ENCODE assay signal across 24 mouse cellular contexts in genomic region chr11:118811404-118811803, GRCm38 (mm10).
A peak's percentile ranks its signal among the peaks of the same experiment; 100 is the strongest.
DNase-seq lines count a peak whose midpoint lies in the region; TF ChIP-seq lines count a peak whose summit lies in the region.
"Had no signal": no experiment of that assay in that cellular context is flagged by ENCODE, and none has a peak within 500 bp of the region (broad histone marks: within the 10 kb centered on the region; RNA-seq: fewer than 3 reads in every experiment).

No protein-coding gene starts in this region.

- H3K4me1 ChIP-seq in midbrain, embryonic 10.5 days = peaks cover 3% of the 10 kb centered on the region; the same call in 1 of the 2 replicates
- H3K4me1 ChIP-seq: embryonic facial prominence, embryonic 13.5 days; heart, embryonic 13.5 days had no signal

- 93% methylated on average over 7 of the region's 7 CpGs for WGBS in midbrain, embryonic 10.5 days

- H3K9me3 ChIP-seq in midbrain, embryonic 10.5 days (replicated peaks) = no peaks in the 10 kb centered on the region
- H3K9me3 ChIP-seq: embryonic facial prominence, embryonic 10.5 days; embryonic facial prominence, embryonic 13.5 days; forebrain, embryonic 12.5 days; forebrain, embryonic 15.5 days; heart, embryonic 10.5 days; heart, embryonic 13.5 days had no signal

- no peak for TF ChIP-seq CTCF in layer of hippocampus, adult 2 months (conservative IDR thresholded peaks at IDR 0.05)

- H3K36me3 ChIP-seq in midbrain, embryonic 10.5 days = no peaks in the 10 kb centered on the region
- H3K36me3 ChIP-seq: embryonic facial prominence, embryonic 10.5 days; embryonic facial prominence, embryonic 13.5 days; forebrain, embryonic 12.5 days; forebrain, embryonic 15.5 days; heart, embryonic 10.5 days; heart, embryonic 13.5 days had no signal

- H3K4me3 ChIP-seq in layer of hippocampus, adult 2 months = no peak overlapping the region
- no peak overlapping the region for H3K4me3 ChIP-seq in midbrain, embryonic 10.5 days
- H3K4me3 ChIP-seq: embryonic facial prominence, embryonic 10.5 days; embryonic facial prominence, embryonic 13.5 days; erythroblast, embryonic 14.5 days; forebrain, embryonic 12.5 days; forebrain, embryonic 15.5 days; heart, adult 2 months; heart, embryonic 10.5 days; heart, embryonic 13.5 days had no signal

- H3K27me3 ChIP-seq in midbrain, embryonic 10.5 days (ENCODE audit: low read depth, poor library complexity, severe bottlenecking) = no peaks in the 10 kb centered on the region
- H3K27me3 ChIP-seq: embryonic facial prominence, embryonic 13.5 days; forebrain, embryonic 12.5 days; forebrain, embryonic 15.5 days had no signal

- peak; percentile 59 to 69 for DNase-seq in cerebellum, adult 18-20 months
- no peak for DNase-seq in cerebellum, adult 8-10 months
- DNase-seq in layer of hippocampus, adult 2 months (ENCODE audit: low spot score in 2 of 2) = no peak
- no peak for DNase-seq in layer of hippocampus, adult 9-11 months
- DNase-seq in cerebellum, postnatal 25 days = peak; percentile 69 to 79
- DNase-seq in midbrain, embryonic 10.5 days (ENCODE audit: low spot score) = no peak
- DNase-seq in B cell, adult 2 months = no peak
- DNase-seq: adrenal gland, adult 2 months; adrenal gland, postnatal 14 days; embryo, embryonic 11 days; gastrocnemius, postnatal 25 days; heart, adult 2 months; heart, postnatal 14 days; heart, postnatal 4 days; kidney, adult 18-20 months had no signal

- peak overlapping the region; percentile 55; the same call in 1 of the 2 replicates for H3K27ac ChIP-seq in layer of hippocampus, adult 2 months
- H3K27ac ChIP-seq in midbrain, embryonic 10.5 days (replicated peaks) = no peak overlapping the region
- H3K27ac ChIP-seq: embryonic facial prominence, embryonic 10.5 days; embryonic facial prominence, embryonic 13.5 days; forebrain, embryonic 12.5 days; forebrain, embryonic 15.5 days; heart, adult 2 months; heart, embryonic 10.5 days; heart, embryonic 13.5 days; hindbrain, embryonic 14.5 days; hindbrain, postnatal 0 days had no signal

Comparison
In these comparisons a context has a peak if more than half of its experiments do, and no peak if none do; other contexts are left out.
1. DNase-seq: peak in cerebellum, adult 18-20 months (2 of 2) and cerebellum, postnatal 25 days (2 of 2); none in cerebellum, adult 8-10 months (single experiment), layer of hippocampus, adult 2 months (0 of 2), layer of hippocampus, adult 9-11 months (single experiment), midbrain, embryonic 10.5 days (single experiment) and B cell, adult 2 months (0 of 2).